Mouse (Mus musculus) leukemia stem cell, adult 10-12 weeks (primary cell): ENCODE data around the gene Rsu1. TPM values are rescaled to one million over a fixed set of nuclear protein-coding genes. Genes with fewer than 3 reads are reported as not detected.

Source experiments
- polyA plus RNA-seq: library from polyadenylated mRNA; stranded (reverse); fragments of >175 nt; gene quantifications from 2 replicates; pipeline ENCODE4 v1.2.3, GENCODE M21; 2012; ENCODE audit warnings: low replicate concordance

Gene Rsu1
- polyA plus RNA-seq: 5.2 and 7.1 TPM in 2 replicates

GRCm38 (mm10) chr2:13271165-13271957, at the start of gene Rsu1:
Rsu1 (minus strand) TSS chr2:13271415.

Other genes starting within 250 kb of the Rsu1 start
- gene Cubn, start 220.4 kb upstream of the Rsu1 start, polyA plus RNA-seq: not detected in 2 replicates